Mouse (Mus musculus) spleen, adult 2 months (tissue): ENCODE data around the gene Nuak2.

ENCODE experiments used
- CTCF ChIP-seq: fragments of 200-500 bp; IDR thresholded peaks from 2 replicates; pipeline ENCODE4 v1.5.1; 2011; ENCODE audit warnings: mild to moderate bottlenecking, inconsistent platforms; ENCODE audit not compliant: insufficient read depth, insufficient read length, insufficient replicate concordance; ENCODE audit errors: extremely low read depth
- POLR2A ChIP-seq: fragments of 200-500 bp; IDR thresholded peaks from 2 replicates; pipeline ENCODE4 v1.6.1; 2011; ENCODE audit warnings: low read depth, low read length, inconsistent platforms

- TF ChIP-seq CTCF, result no peak
- TF ChIP-seq POLR2A, result no peak
These were observed 58.4 kb downstream of the Nuak2 start for GRCm38 (mm10) chr1:132374140-132374872.
